Mouse (Mus musculus) heart, postnatal 0 days (tissue): ENCODE measurements around the gene Lrg1.

ENCODE experiments used
- CTCF ChIP-seq: IDR thresholded peaks from 2 replicates; pipeline ENCODE4 v1.5.1; 2016; ENCODE audit warnings: antibody characterized with exemption, control low read depth, low read depth
- EP300 ChIP-seq: IDR thresholded peaks from 2 replicates; pipeline ENCODE4 v1.6.1; 2016; ENCODE audit warnings: antibody characterized with exemption, low read depth

DNA sequence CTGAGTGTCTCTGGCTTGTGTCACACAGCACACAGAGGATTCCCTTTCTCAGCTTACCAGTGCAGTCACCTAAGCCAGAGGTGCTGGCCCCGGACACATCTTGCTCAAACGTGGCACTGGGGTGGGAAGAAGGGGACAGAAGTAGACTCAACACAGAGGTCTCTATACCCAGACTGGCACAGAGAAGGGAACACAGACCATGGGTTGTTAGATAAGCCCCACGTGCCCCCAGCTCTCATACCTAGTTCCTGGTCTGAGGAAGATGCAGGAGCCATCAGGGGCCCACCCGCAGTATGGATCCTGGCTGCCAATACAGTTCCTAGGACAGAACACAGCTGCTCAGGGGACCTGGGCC lies 3.5 kb upstream of the Lrg1 start:
- TF ChIP-seq CTCF: no peak
- no peak for TF ChIP-seq EP300
